21 mouse cellular contexts compared by ENCODE assay signal in the genomic region with DNA sequence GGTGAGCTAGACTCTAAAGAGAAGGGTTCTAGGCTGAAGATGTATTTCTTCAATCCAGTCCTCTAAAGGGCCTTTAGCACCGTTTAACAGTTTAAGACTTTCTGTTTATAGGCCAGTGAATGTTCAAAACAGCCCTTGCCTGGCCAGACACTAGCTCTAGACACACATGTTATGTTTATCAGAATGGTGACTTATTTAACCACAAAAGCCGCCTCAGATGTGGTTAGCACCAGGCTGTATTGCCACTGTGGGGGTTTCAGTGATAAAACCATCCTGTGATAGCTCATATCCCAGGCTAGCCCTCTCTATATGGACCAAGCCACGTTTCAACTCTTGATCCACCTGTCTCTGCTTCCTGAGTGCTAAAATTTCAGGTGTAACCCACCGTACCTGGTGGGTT. TPM values are rescaled to one million over a fixed set of nuclear protein-coding genes. Genes with fewer than 3 reads are reported as not detected.
DNase-seq lines count a peak whose midpoint lies in the region; ATAC-seq and TF ChIP-seq lines count a peak whose summit lies in the region.
"Had no signal": no experiment of that assay in that cellular context is flagged by ENCODE, and none has a peak within 500 bp of the region (broad histone marks: within the 10 kb centered on the region; RNA-seq: fewer than 3 reads in every experiment).

No protein-coding gene starts in this region.

- no peak for TF ChIP-seq CTCF in MEL (IDR thresholded peaks at IDR 0.05 in 2 of 3, conservative IDR thresholded peaks at IDR 0.05 in 1 of 3; ENCODE audit: control insufficient read depth in 1 of 3, insufficient read depth in 1 of 3, low read depth in 2 of 3, low read length in 3 of 3, poor library complexity in 1 of 3, severe bottlenecking in 1 of 3)
- TF ChIP-seq CTCF in forebrain, postnatal 0 days (IDR thresholded peaks at IDR 0.05; ENCODE audit: low read depth), result no peak

- TF ChIP-seq EP300 in MEL (IDR thresholded peaks at IDR 0.05; ENCODE audit: low read depth in 1 of 2, low read length in 2 of 2), result peak; percentile 46 to 67; a peak in 3 of 4 replicates

- TF ChIP-seq RAD21 in MEL (IDR thresholded peaks at IDR 0.05; ENCODE audit: low read depth, low read length), result no peak

- no peak overlapping the region for H3K9ac ChIP-seq in MEL (ENCODE audit: control insufficient read depth, low read depth, low read length, poor library complexity, severe bottlenecking)
- no peak overlapping the region for H3K9ac ChIP-seq in intestine, embryonic 16.5 days (ENCODE audit: low read depth, low read length)
- no peak overlapping the region for H3K9ac ChIP-seq in forebrain, postnatal 0 days
- H3K9ac ChIP-seq: embryonic facial prominence, embryonic 12.5 days; embryonic facial prominence, embryonic 15.5 days; hindbrain, embryonic 12.5 days; hindbrain, embryonic 15.5 days had no signal

- H3K27ac ChIP-seq in MEL (ENCODE audit: control insufficient read depth, low read depth, low read length), result peak overlapping the region; percentile 18; the same call in 1 of the 2 replicates
- H3K27ac ChIP-seq in intestine, embryonic 16.5 days (ENCODE audit: low read length), result peak overlapping the region; percentile 58; the same call in 1 of the 2 replicates
- H3K27ac ChIP-seq in forebrain, postnatal 0 days (ENCODE audit: low read depth, low read length), result no peak overlapping the region
- H3K27ac ChIP-seq: embryonic facial prominence, embryonic 12.5 days; embryonic facial prominence, embryonic 15.5 days; gastrocnemius, adult 2 months; hindbrain, embryonic 12.5 days; hindbrain, embryonic 15.5 days had no signal

- no peaks in the 10 kb centered on the region for H3K79me2 ChIP-seq in MEL (ENCODE audit: control insufficient read depth, insufficient read depth, low read length, poor library complexity)

- no peak overlapping the region for H3K4me2 ChIP-seq in intestine, embryonic 16.5 days (ENCODE audit: low read depth, low read length)
- no peak overlapping the region for H3K4me2 ChIP-seq in forebrain, postnatal 0 days (ENCODE audit: low read depth)
- H3K4me2 ChIP-seq: embryonic facial prominence, embryonic 12.5 days; embryonic facial prominence, embryonic 15.5 days; heart, embryonic 11.5 days; hindbrain, embryonic 12.5 days; hindbrain, embryonic 15.5 days had no signal

- peaks cover 0 to 22% of the 10 kb centered on the region in 2 experiments; a peak in 2 of 4 replicates for H3K36me3 ChIP-seq in MEL (ENCODE audit: control insufficient read depth in 1 of 2, insufficient read depth in 2 of 2, low read length in 2 of 2)
- H3K36me3 ChIP-seq in intestine, embryonic 16.5 days (ENCODE audit: control insufficient read depth, insufficient read depth, low read length), result no peaks in the 10 kb centered on the region
- no peaks in the 10 kb centered on the region for H3K36me3 ChIP-seq in forebrain, postnatal 0 days (ENCODE audit: insufficient read depth)
- H3K36me3 ChIP-seq: embryonic facial prominence, embryonic 12.5 days; embryonic facial prominence, embryonic 15.5 days; hindbrain, embryonic 12.5 days; hindbrain, embryonic 15.5 days had no signal

- DNase-seq in MEL (ENCODE audit: low read depth, low spot score), result peak; percentile 63
- DNase-seq in ovary, postnatal 14 days (ENCODE audit: low spot score), result no peak
- DNase-seq in kidney, postnatal 36 days, result no peak
- no peak for DNase-seq in forebrain, postnatal 0 days
- DNase-seq: adrenal gland, postnatal 10 days; adrenal gland, postnatal 36 days; cerebellum, adult 18-20 months; cerebellum, adult 9-10 months; cerebellum, postnatal 14 days; gastrocnemius, adult 2 months; gastrocnemius, postnatal 14 days; heart, adult 11 months had no signal

- H3K4me1 ChIP-seq in MEL (ENCODE audit: control insufficient read depth in 1 of 2, insufficient read depth in 2 of 2, low read length in 2 of 2), result peaks cover 15 to 30% of the 10 kb centered on the region in 2 experiments
- peaks cover 12% of the 10 kb centered on the region; the same call in 1 of the 2 replicates for H3K4me1 ChIP-seq in intestine, embryonic 16.5 days (ENCODE audit: control insufficient read depth, insufficient read depth, low read length)
- no peaks in the 10 kb centered on the region for H3K4me1 ChIP-seq in forebrain, postnatal 0 days (ENCODE audit: insufficient read depth)
- H3K4me1 ChIP-seq: hindbrain, embryonic 12.5 days; hindbrain, embryonic 15.5 days had no signal

- 63% methylated on average over 4 of the region's 4 CpGs for WGBS in intestine, embryonic 16.5 days
- WGBS in forebrain, postnatal 0 days, result 80% methylated on average over 4 of the region's 4 CpGs

- H3K27me3 ChIP-seq in MEL (ENCODE audit: control insufficient read depth in 1 of 2, insufficient read depth in 2 of 2, low read length in 2 of 2), result no peaks in the 10 kb centered on the region
- no peaks in the 10 kb centered on the region for H3K27me3 ChIP-seq in intestine, embryonic 16.5 days (replicated peaks; ENCODE audit: control insufficient read depth, insufficient read depth, low read length)
- no peaks in the 10 kb centered on the region for H3K27me3 ChIP-seq in forebrain, postnatal 0 days (ENCODE audit: insufficient read depth, low read length)
- H3K27me3 ChIP-seq: embryonic facial prominence, embryonic 12.5 days; embryonic facial prominence, embryonic 15.5 days; hindbrain, embryonic 12.5 days; hindbrain, embryonic 15.5 days; Patski had no signal

- no peak overlapping the region for H3K4me3 ChIP-seq in MEL (ENCODE audit: control insufficient read depth in 1 of 2, insufficient read depth in 1 of 2, low read depth in 2 of 2, low read length in 2 of 2)
- no peak overlapping the region for H3K4me3 ChIP-seq in intestine, embryonic 16.5 days (ENCODE audit: low read length)
- no peak overlapping the region for H3K4me3 ChIP-seq in forebrain, postnatal 0 days (ENCODE audit: low read depth, low read length)
- H3K4me3 ChIP-seq: embryonic facial prominence, embryonic 12.5 days; embryonic facial prominence, embryonic 15.5 days; gastrocnemius, adult 2 months; hindbrain, embryonic 12.5 days; hindbrain, embryonic 15.5 days had no signal

- no peak for TF ChIP-seq POLR2A in MEL (IDR thresholded peaks at IDR 0.05; ENCODE audit: control insufficient read depth in 1 of 2, insufficient read depth in 1 of 2, low read depth in 1 of 2, low read length in 2 of 2, poor library complexity in 1 of 2)

- no peaks in the 10 kb centered on the region for H3K9me3 ChIP-seq in MEL (replicated peaks; ENCODE audit: insufficient read depth, low read length)
- H3K9me3 ChIP-seq in intestine, embryonic 16.5 days (ENCODE audit: control insufficient read depth, low read length), result no peaks in the 10 kb centered on the region
- H3K9me3 ChIP-seq in forebrain, postnatal 0 days (ENCODE audit: low read length), result no peaks in the 10 kb centered on the region
- H3K9me3 ChIP-seq: embryonic facial prominence, embryonic 12.5 days; embryonic facial prominence, embryonic 15.5 days; hindbrain, embryonic 12.5 days; hindbrain, embryonic 15.5 days had no signal

- no peak for ATAC-seq in intestine, embryonic 16.5 days
- 0 out of 2 replicates have a peak, but pooled peaks have one; percentile 32 for ATAC-seq in megakaryocyte-erythroid progenitor cell, adult 5-6 weeks (replicated peaks; ENCODE audit: low FRiP score, low TSS enrichment, poor library complexity, severe bottlenecking)
- ATAC-seq in forebrain, postnatal 0 days, result no peak
- ATAC-seq: forebrain, embryonic 14.5 days; Patski had no signal

TF ChIP-seq in MEL, 35 proteins besides CTCF, POLR2A, EP300 and RAD21:
- TF ChIP-seq MXI1 (IDR thresholded peaks at IDR 0.05; ENCODE audit: low read depth, low read length) (peak; percentile 61; the same call in 1 of the 2 replicates), SIN3A (IDR thresholded peaks at IDR 0.05; ENCODE audit: low read length) (peak; percentile 42; the same call in 1 of the 2 replicates), SMC3 (IDR thresholded peaks at IDR 0.05; ENCODE audit: low read depth, low read length) (no peak), MYC (IDR thresholded peaks at IDR 0.05; ENCODE audit: low read depth, low read length) (peak; percentile 63; the same call in 1 of the 2 replicates), ZKSCAN1 (IDR thresholded peaks at IDR 0.05; ENCODE audit: low read depth, low read length) (0 out of 2 replicates have a peak, but pooled peaks have one; percentile 24), ELF1 (IDR thresholded peaks at IDR 0.05; ENCODE audit: low read depth, low read length) (no peak), ETS1 (IDR thresholded peaks at IDR 0.05; ENCODE audit: low read depth, low read length) (peak; percentile 70; the same call in 1 of the 2 replicates), TCF12 (IDR thresholded peaks at IDR 0.05; ENCODE audit: low read depth, low read length) (0 out of 2 replicates have a peak, but pooled peaks have one; percentile 39), ZNF384 (IDR thresholded peaks at IDR 0.05; ENCODE audit: low read depth, low read length) (no peak), TAL1 (IDR thresholded peaks at IDR 0.05; ENCODE audit: low read length) (0 out of 2 replicates have a peak, but pooled peaks have one; percentile 16), RCOR1 (IDR thresholded peaks at IDR 0.05; ENCODE audit: low read depth, low read length) (0 out of 2 replicates have a peak, but pooled peaks have one; percentile 17), POLR2AphosphoS5 (IDR thresholded peaks at IDR 0.05; ENCODE audit: borderline replicate concordance, low read depth, low read length) (no peak), GATA1 (IDR thresholded peaks at IDR 0.05; ENCODE audit: low read depth, low read length) (peak; percentile 51)

RNA-seq across cellular contexts. Expression of a gene that starts 6.7 kb away (rescaled TPM):
- 16.8 and 17.8 TPM in 2 replicates for total RNA-seq in MEL (2012; rRNA removed)
- polyA plus RNA-seq in MEL (2012; ENCODE audit: insufficient read depth in 1 of 2, insufficient read length in 2 of 2, low read depth in 1 of 2, low replicate concordance in 2 of 2, missing spikeins in 1 of 2), result 10 to 100 TPM in 1 of 2 experiments, not detected in 1; 22.0 TPM
- 139 and 156 TPM in 2 replicates for polyA plus RNA-seq in intestine, embryonic 16.5 days (2015; fragmentation: Nextera tagmentation; extraction: Ambion mirVana)
- 28.4 and 38.5 TPM in 2 replicates for total RNA-seq in megakaryocyte-erythroid progenitor cell, adult 5-6 weeks (2014; fragmentation: Nextera tagmentation)
- 17.4 and 34.9 TPM in 2 replicates for total RNA-seq in megakaryocyte-erythroid progenitor cell, adult 5-6 weeks (2017)
- 11.5 and 15.2 TPM in 2 replicates for total RNA-seq in forebrain, postnatal 0 days (2014; rRNA removed)
- polyA plus RNA-seq in forebrain, postnatal 0 days (2015; fragmentation: Nextera tagmentation; extraction: Ambion mirVana), result 17.0 and 19.2 TPM in 2 replicates

RNA-seq across cellular contexts. Expression of a gene that starts 32.2 kb away (rescaled TPM):
- 2.4 and 2.5 TPM in 2 replicates for total RNA-seq in MEL (2012; rRNA removed)
- polyA plus RNA-seq in MEL (2012; ENCODE audit: insufficient read depth in 1 of 2, insufficient read length in 2 of 2, low read depth in 1 of 2, low replicate concordance in 2 of 2, missing spikeins in 1 of 2), result 1 to 10 TPM in 1 of 2 experiments, not detected in 1; 5.1 TPM
- polyA plus RNA-seq in intestine, embryonic 16.5 days (2015; fragmentation: Nextera tagmentation; extraction: Ambion mirVana), result 7.2 and 7.5 TPM in 2 replicates
- total RNA-seq in megakaryocyte-erythroid progenitor cell, adult 5-6 weeks (2014; fragmentation: Nextera tagmentation), result 5.7 and 6.0 TPM in 2 replicates
- total RNA-seq in megakaryocyte-erythroid progenitor cell, adult 5-6 weeks (2017), result 7.2 and 13.5 TPM in 2 replicates
- 14.8 and 20.8 TPM in 2 replicates for total RNA-seq in forebrain, postnatal 0 days (2014; rRNA removed)
- polyA plus RNA-seq in forebrain, postnatal 0 days (2015; fragmentation: Nextera tagmentation; extraction: Ambion mirVana), result 10.6 and 15.0 TPM in 2 replicates
